Mouse (Mus musculus): ENCODE measurements around the gene Map7d2. TPM values are rescaled to one million over a fixed set of nuclear protein-coding genes. Genes with fewer than 3 reads are reported as not detected.

The Map7d2 gene
- polyA plus RNA-seq, 1 experiment, result not detected

GRCm38 (mm10) chrX:159541936-159542335, 127.6 kb downstream of the Map7d2 start:
- H3ac ChIP-seq (ENCODE audit: control insufficient read depth, insufficient read length, low read depth), result no peak overlapping the region
- no peaks in the 10 kb centered on the region for H3K36me3 ChIP-seq (ENCODE audit: control insufficient read depth, insufficient read depth)
- no peak for TF ChIP-seq MYOD1 (IDR thresholded peaks at IDR 0.05; ENCODE audit: control insufficient read depth, insufficient read length, low read depth)
- no peak overlapping the region for H3K4me3 ChIP-seq (ENCODE audit: insufficient read depth, poor library complexity, severe bottlenecking)
- H3K79me3 ChIP-seq (ENCODE audit: low read depth), result peaks cover 15% of the 10 kb centered on the region
- peaks cover 31% of the 10 kb centered on the region for H3K79me2 ChIP-seq (ENCODE audit: control insufficient read depth, insufficient read depth)
- no peaks in the 10 kb centered on the region for H3K27me3 ChIP-seq (ENCODE audit: control insufficient read depth, insufficient read depth, insufficient read length)

- H3K79me2 ChIP-seq (ENCODE audit: control insufficient read depth, insufficient read depth), result no peaks in the 10 kb centered on the region
- no peak overlapping the region for H3ac ChIP-seq (ENCODE audit: control insufficient read depth, insufficient read length, low read depth)
- H3K36me3 ChIP-seq (ENCODE audit: control insufficient read depth, insufficient read depth), result peaks cover 10% of the 10 kb centered on the region
- no peaks in the 10 kb centered on the region for H3K79me3 ChIP-seq (ENCODE audit: low read depth)
- H3K4me3 ChIP-seq (ENCODE audit: insufficient read depth, poor library complexity, severe bottlenecking), result no peak overlapping the region
- TF ChIP-seq USF1 (IDR thresholded peaks at IDR 0.05; ENCODE audit: low read depth) (no peak), MAX (IDR thresholded peaks at IDR 0.05) (no peak), MYOD1 (IDR thresholded peaks at IDR 0.05; ENCODE audit: control insufficient read depth, insufficient read length, low read depth) (no peak), MYOG (IDR thresholded peaks at IDR 0.05; ENCODE audit: control insufficient read depth, extremely low read depth, insufficient read length) (no peak), CEBPB (IDR thresholded peaks at IDR 0.05; ENCODE audit: low read depth) (no peak), FOSL1 (IDR thresholded peaks at IDR 0.05; ENCODE audit: insufficient read depth, low read length, poor library complexity, severe bottlenecking) (no peak), CTCF (IDR thresholded peaks at IDR 0.05; ENCODE audit: control insufficient read depth, insufficient read depth, insufficient read length) (no peak)
- no peaks in the 10 kb centered on the region for H3K27me3 ChIP-seq (ENCODE audit: control insufficient read depth, insufficient read depth, insufficient read length)
These were observed 132.7 kb downstream of the Map7d2 start for GRCm38 (mm10) chrX:159547093-159547492.

Other genes with a start within 250 kb of the Map7d2 start
- 7.3 TPM for gene Rps6ka3, start 204.3 kb upstream of the Map7d2 start, polyA plus RNA-seq (2012; fragmentation: generic; extraction: Trizol)
- gene Eif1ax, start 42.4 kb upstream of the Map7d2 start, polyA plus RNA-seq (2012; fragmentation: generic; extraction: Trizol), result 127 TPM
- 2.3 TPM for gene Bclaf3, start 112.1 kb downstream of the Map7d2 start, polyA plus RNA-seq (2012; fragmentation: generic; extraction: Trizol)
- gene Sh3kbp1, start 212.7 kb downstream of the Map7d2 start, polyA plus RNA-seq (2012; fragmentation: generic; extraction: Trizol), result 46.2 TPM

All from C2C12 (cell line).